Mouse (Mus musculus): ENCODE measurements around the gene Lipo2. TPM values are rescaled to one million over a fixed set of nuclear protein-coding genes. Genes with fewer than 3 reads are reported as not detected.
"Not testable (repeated sequence)": the region's sequence is repeated elsewhere in the genome, so short reads cannot be mapped to it uniquely, and the experiment has no call there.

Lipo2 gene
- not detected in 2 replicates for polyA plus RNA-seq (2014; fragmentation: Nextera tagmentation; extraction: Ambion mirVana)

- not testable (repeated sequence) for DNase-seq (ENCODE audit: low spot score); H3K4me2 ChIP-seq (ENCODE audit: low read length); H3K27me3 ChIP-seq (replicated peaks; ENCODE audit: control insufficient read depth, insufficient read depth, low read length); H3K4me1 ChIP-seq (replicated peaks; ENCODE audit: control insufficient read depth, insufficient read depth, low read length); H3K36me3 ChIP-seq (ENCODE audit: control insufficient read depth, insufficient read depth, low read length); H3K9me3 ChIP-seq (ENCODE audit: control insufficient read depth, low read length); H3K4me3 ChIP-seq (ENCODE audit: low read depth, low read length); H3K9ac ChIP-seq (ENCODE audit: low read length); H3K27ac ChIP-seq (ENCODE audit: low read depth); ATAC-seq (replicated peaks; ENCODE audit: low FRiP score, low TSS enrichment, low read depth)
- 92% methylated on average over 1 of the region's 1 CpGs for WGBS
Measured at GRCm38 (mm10) chr19:33751259-33751658, at the start of gene Lipo2. Lipo2 (minus strand) TSS chr19:33751359.

GRCm38 (mm10) chr19:33787359-33787758, 36.2 kb upstream of the Lipo2 start, which contains the start of gene Lipo1:
Lipo1 (minus strand) TSS chr19:33787459.
- not testable (repeated sequence) for H3K9me3 ChIP-seq (ENCODE audit: control insufficient read depth, low read length); ATAC-seq (replicated peaks; ENCODE audit: low FRiP score, low TSS enrichment, low read depth); DNase-seq (ENCODE audit: low spot score)

GRCm38 (mm10) chr19:33786576-33787277, 35.6 kb upstream of the Lipo2 start:
- Histone ChIP-seq H3K36me3 (ENCODE audit: control insufficient read depth, insufficient read depth, low read length) (no peaks in the 10 kb centered on the region), H3K4me1 (replicated peaks; ENCODE audit: control insufficient read depth, insufficient read depth, low read length) (no peaks in the 10 kb centered on the region), H3K4me3 (ENCODE audit: low read depth, low read length) (no peak overlapping the region), H3K9me3 (ENCODE audit: control insufficient read depth, low read length) (no peaks in the 10 kb centered on the region), H3K27ac (ENCODE audit: low read depth) (no peak overlapping the region), H3K9ac (ENCODE audit: low read length) (no peak overlapping the region), H3K27me3 (replicated peaks; ENCODE audit: control insufficient read depth, insufficient read depth, low read length) (no peaks in the 10 kb centered on the region), H3K4me2 (ENCODE audit: low read length) (no peak overlapping the region)
- DNase-seq (ENCODE audit: low spot score) (no peak), ATAC-seq (replicated peaks; ENCODE audit: low FRiP score, low TSS enrichment, low read depth) (no peak)
- 84% methylated on average over 12 of the region's 12 CpGs for WGBS

More at GRCm38 (mm10) chr19:33787359-33787758, 36.2 kb upstream of the Lipo2 start, which contains the start of gene Lipo1:
- H3K27me3 ChIP-seq (replicated peaks; ENCODE audit: control insufficient read depth, insufficient read depth, low read length); H3K27ac ChIP-seq (ENCODE audit: low read depth); H3K4me1 ChIP-seq (replicated peaks; ENCODE audit: control insufficient read depth, insufficient read depth, low read length); H3K4me2 ChIP-seq (ENCODE audit: low read length); H3K9ac ChIP-seq (ENCODE audit: low read length); H3K4me3 ChIP-seq (ENCODE audit: low read depth, low read length); H3K36me3 ChIP-seq (ENCODE audit: control insufficient read depth, insufficient read depth, low read length): not testable (repeated sequence)

GRCm38 (mm10) chr19:33761287-33762086, 10.3 kb upstream of the Lipo2 start, which contains the start of gene Lipo3:
Lipo3 (minus strand) TSS chr19:33761951.
- not testable (repeated sequence) for H3K9me3 ChIP-seq (ENCODE audit: control insufficient read depth, low read length); H3K4me2 ChIP-seq (ENCODE audit: low read length); H3K27ac ChIP-seq (ENCODE audit: low read depth); H3K4me3 ChIP-seq (ENCODE audit: low read depth, low read length); H3K27me3 ChIP-seq (replicated peaks; ENCODE audit: control insufficient read depth, insufficient read depth, low read length); H3K36me3 ChIP-seq (ENCODE audit: control insufficient read depth, insufficient read depth, low read length); H3K9ac ChIP-seq (ENCODE audit: low read length); H3K4me1 ChIP-seq (replicated peaks; ENCODE audit: control insufficient read depth, insufficient read depth, low read length)
- ATAC-seq (replicated peaks; ENCODE audit: low FRiP score, low TSS enrichment, low read depth) (peak; percentile 84), DNase-seq (ENCODE audit: low spot score) (peak; percentile 47)
- WGBS = 32% methylated on average over 12 of the region's 41 CpGs

Other genes starting within 250 kb of the Lipo2 start
- gene Lipo4, start 233.6 kb downstream of the Lipo2 start, polyA plus RNA-seq (2014; fragmentation: Nextera tagmentation; extraction: Ambion mirVana) = not detected in 2 replicates
- gene Gm8978, start 126.1 kb downstream of the Lipo2 start, polyA plus RNA-seq (2014; fragmentation: Nextera tagmentation; extraction: Ambion mirVana) = not detected in 2 replicates
- 13.5 and 15.4 TPM in 2 replicates for gene Lipo3, start 10.6 kb upstream of the Lipo2 start, polyA plus RNA-seq (2014; fragmentation: Nextera tagmentation; extraction: Ambion mirVana)
- not detected in 2 replicates for gene Lipo1, start 36.1 kb upstream of the Lipo2 start, polyA plus RNA-seq (2014; fragmentation: Nextera tagmentation; extraction: Ambion mirVana)
- not detected in 2 replicates for gene Lipf, start 209.8 kb upstream of the Lipo2 start, polyA plus RNA-seq (2014; fragmentation: Nextera tagmentation; extraction: Ambion mirVana)

Measured in intestine, embryonic 14.5 days (tissue).